Mouse (Mus musculus): ENCODE results near the gene Bche.

Gene Bche

DNA sequence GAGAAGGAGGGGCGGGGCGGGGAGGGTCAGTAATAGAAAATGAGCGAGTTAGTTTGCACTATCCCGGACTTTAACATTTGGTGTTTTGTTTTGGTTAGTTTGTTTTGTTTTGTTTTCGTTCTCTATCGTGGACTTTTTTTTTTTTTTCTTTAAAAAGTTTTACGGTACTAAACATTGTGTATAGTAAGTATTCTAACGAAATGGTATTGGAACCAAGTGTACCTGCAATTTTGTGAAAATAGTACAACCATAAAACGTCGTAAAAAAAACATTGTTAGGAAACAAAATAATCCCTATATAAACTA is at the start of gene Bche:
Gene Bche (minus strand): TSS at position 6 of the 305 bp plus-strand sequence.
- DNase-seq = no peak

DNA sequence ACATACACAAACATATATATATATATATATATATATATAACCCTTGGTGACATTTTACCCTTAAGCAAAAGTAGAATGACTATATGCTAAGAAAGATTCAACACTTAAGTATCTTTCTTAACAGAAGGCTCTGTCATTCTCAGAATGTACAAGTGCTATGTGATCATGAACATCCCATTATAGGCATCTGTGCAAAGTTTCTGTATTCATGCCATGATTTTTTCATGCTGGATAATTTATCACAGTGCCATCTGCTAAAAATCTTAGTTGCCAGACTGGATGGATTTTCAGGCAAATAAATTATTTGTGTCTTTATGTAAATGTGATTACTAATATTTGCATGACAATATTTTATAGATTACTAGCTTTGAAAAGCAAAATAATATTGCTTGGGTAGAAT is 33.8 kb upstream of the Bche start:
- no peak for DNase-seq

- no peak for DNase-seq
Measured at GRCm38 (mm10) chr3:73731677-73732076, 23.5 kb upstream of the Bche start.

- DNase-seq = no peak
Measured at GRCm38 (mm10) chr3:73729511-73729910, 21.3 kb upstream of the Bche start.

- DNase-seq = no peak
Measured at GRCm38 (mm10) chr3:73725711-73726110, 17.5 kb upstream of the Bche start.

DNA sequence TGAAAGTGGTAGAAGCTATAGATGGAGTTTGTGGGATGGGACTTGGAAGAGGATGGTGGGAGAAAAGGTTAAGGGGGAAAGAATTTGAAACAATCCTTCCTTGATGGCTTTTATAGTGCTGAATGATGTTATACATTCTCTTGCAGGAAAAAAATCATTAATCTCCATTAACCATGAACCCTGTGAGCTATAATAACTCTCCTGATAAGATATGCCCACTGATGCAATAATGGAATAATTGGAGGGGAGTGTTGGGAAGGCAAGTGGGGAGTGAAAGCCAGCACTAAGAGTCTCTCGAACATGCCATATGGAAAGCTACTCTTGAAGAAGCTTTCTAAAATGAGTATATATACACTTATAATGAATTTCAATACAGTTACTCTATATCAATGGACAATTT is 16.7 kb upstream of the Bche start:
- DNase-seq = no peak

GRCm38 (mm10) chr3:73717610-73718284 is 9.5 kb upstream of the Bche start:
- no peak for DNase-seq

GRCm38 (mm10) chr3:73709871-73710270 is 1.7 kb upstream of the Bche start:
- DNase-seq = no peak

DNA sequence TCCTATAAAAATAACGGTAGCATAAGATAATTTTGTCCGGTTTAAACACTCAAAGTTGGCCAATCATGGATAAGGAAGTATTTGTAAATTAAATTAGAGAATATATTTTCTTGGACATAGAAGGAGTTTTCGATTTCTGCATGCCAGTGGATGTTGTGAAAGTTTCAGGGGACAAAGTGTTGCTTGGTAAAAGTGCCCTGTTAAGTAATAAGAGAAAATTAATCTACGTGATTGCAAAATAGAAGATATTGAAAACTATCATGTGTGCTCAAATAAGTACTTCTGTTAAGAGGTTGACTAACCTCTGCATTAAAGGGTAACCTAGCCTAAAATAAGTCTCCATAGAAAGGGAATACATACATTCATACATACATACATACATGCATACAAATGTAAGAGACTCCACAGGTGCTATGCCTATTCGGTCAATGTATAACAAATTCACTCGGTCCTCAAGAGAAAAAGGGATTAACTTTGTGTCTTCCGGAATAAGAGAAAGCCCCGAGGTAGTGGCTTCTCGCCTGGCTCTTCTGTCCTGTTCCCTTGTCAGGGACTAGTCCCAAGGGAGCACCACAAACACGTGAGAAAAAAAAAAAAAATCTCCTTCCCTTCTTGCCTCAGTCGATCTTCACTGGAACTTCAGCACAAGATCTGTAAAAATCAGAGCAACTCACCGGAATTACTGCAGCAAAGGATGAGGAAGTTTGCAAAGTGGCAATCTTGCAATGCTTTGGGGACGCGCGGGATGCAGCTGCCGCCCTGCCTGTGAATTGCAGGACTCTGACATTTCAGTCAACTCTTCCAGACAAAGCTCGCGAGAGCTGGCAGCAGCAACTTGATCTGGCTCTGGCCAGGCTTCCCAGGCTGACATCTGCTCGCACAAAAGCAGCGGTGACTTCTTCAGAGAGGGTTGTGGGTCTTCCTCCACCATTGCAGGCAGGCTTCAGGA is 480 bp downstream of the Bche start:
- no peak for DNase-seq

- no peak for DNase-seq
Measured at GRCm38 (mm10) chr3:73706544-73706943, 1.7 kb downstream of the Bche start.

DNA sequence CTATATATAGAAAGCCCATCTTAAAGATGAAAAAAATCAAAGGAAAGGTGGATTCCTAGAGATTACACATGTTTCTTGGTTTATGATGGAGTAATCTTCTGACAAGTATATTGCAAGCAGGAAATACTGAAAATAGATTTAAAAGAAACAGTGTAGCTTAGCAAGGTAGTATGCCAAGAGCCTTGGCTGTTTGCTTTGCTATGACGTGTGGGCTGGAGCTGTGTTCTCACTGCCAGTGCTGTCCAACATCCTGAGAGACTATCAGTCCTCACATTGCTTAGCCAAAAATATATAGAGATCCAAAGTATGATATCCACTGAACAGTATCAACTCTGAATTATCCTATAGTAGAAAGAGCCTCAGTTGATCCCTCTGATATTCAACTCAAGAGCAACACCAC is 9.3 kb downstream of the Bche start:
- no peak for DNase-seq

DNA sequence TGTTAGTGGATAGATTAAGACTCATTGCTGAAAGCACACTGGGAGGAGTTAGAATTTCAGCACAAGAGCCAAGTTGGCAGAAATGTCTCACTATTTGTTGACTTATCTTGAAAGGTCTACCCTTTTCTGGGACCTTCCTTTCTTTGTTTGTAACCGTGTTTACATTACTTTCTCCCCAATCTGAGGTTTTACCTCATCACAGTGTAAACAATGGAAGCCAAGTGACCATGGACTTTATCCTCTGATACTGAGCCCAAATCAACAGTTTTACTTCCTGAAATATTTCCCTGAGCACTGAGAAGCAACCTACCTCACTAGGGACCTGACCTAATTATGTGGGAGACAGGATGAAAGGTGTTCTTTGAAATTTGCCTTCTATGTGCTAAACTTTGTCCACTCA is 34.9 kb downstream of the Bche start:
- no peak for DNase-seq

DNA sequence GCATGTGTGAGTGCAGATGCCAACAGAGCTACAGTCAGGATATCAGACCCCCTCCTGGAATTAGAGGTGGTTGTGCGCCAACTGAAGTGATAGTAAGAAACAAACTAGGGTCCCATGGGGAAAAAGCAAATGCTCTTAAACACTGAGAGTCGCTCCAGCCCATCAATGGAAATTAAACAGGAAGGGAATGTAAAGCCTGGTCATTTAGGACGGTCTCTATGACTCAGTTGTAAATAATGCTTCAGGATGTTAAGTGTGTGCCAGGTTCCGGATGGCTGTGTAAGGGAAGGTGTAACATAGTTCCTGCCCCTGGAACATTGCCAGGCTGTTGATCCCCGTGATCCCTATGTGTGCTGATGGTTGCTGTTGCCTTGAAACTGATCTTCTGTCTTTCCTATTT is 40.0 kb downstream of the Bche start:
- DNase-seq = no peak

DNA sequence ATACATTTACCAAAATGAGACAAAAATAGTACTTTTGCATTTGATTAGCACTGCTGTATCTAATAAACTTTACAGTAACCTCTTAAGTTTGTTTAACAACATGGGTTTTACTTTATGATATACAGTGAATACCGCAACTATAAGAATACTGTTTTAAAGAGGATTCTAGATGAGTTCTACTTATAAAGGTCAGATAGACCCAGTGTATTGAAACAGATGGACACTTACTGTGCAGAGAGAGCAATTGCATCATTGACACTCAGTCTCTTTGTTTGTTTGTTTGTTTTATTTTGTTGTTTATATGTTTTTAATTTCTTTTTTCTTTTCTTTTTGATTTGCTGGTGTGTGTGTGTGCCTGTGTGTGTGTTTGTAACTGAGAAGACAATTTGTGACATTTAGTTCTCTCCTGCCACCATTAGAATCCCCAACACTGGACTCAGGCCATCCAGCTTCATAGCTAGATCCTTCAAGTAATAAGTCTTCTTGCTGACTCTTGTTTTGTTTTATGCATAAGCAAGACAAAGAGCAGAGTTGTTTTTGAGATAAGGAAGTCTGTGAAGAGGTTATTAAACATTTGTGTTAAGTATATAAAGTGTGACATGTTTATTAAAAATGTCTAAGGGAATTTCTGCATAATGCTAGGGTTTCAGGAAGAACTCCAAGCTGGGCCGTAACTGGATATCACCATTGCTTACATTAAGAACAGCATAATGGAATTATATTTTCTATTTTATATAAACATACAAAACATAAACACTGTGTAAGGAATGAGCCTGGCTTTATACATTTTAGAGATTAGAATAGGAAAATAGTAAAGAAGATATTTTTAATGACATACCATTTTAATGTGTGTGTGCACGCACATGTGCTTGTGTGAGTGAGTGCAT is 40.7 kb downstream of the Bche start:
- no peak for DNase-seq

DNA sequence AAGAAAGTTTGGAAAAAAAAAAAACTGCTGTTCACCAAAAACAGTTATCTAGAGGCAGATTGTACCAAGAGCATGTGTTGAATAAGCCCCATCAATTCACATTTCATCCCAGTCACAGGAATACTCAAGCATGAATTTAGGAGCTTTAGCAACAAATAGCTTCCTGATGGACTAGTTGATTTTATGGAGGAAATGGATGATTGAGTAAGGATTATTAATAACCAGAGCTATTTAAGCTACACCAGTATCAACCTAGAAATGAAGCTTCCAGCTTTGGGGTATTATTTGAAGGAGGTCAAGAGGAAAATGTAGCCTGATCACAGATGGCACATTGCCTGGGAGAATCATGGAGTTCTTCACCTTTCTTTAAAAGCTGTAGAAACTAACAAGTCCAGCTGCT is 57.9 kb downstream of the Bche start:
- no peak for DNase-seq

DNA sequence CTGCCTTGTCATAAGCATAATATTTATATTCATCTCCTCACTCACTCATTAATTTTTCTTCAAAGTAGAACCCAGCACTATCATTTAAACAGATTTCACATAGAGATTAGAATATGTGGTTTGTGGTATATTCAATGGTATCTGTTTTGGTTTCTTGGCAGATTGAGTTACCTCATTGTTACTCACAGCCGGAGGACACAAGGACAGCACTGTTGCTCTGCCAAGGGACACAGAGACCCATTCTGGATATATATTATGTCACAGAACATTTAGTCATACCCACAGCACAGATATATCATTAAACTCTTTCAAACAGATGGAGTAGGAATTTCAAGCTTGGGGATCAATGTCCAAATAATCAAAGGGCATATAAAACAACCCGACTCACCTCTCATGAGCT is 61.2 kb downstream of the Bche start:
- DNase-seq = no peak

DNA sequence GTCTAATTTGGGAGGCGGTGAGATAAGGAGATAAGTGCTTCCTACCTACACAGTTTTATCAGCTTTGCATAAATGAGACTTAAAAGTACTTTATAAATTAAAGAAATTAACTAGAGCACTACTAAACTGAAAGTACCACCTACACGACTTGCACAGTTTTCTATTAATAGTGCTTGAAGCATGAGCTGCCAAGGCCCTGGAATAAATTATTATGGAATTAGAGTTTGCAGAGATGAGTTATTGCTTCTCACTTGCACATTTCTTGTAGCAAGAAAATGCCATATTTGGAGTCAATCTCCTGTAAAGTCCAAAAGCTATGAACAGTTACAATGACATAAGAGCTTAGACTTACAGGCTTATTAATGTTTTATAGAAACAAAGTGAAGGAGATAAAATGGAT is 96.8 kb downstream of the Bche start:
- no peak for DNase-seq

GRCm38 (mm10) chr3:73591757-73592533 is 116.3 kb downstream of the Bche start:
- DNase-seq = no peak
